10 mouse cellular contexts compared by ENCODE assay signal in genomic region chr10:45485761-45486602, GRCm38 (mm10). TPM values are rescaled to one million over a fixed set of nuclear protein-coding genes. Genes with fewer than 3 reads are reported as not detected.
DNase-seq lines count a peak whose midpoint lies in the region; ATAC-seq and TF ChIP-seq lines count a peak whose summit lies in the region.
"Had no signal": no experiment of that assay in that cellular context is flagged by ENCODE, and none has a peak within 500 bp of the region (broad histone marks: within the 10 kb centered on the region; RNA-seq: fewer than 3 reads in every experiment).

TSS of gene Lin28b (minus strand) at chr10:45486395.

- H3K4me3 ChIP-seq in heart, adult 2 months, result peak within 1 kb of the TSS; percentile 57
- H3K4me3 ChIP-seq in intestine, embryonic 15.5 days (replicated peaks), result peak within 1 kb of the TSS; percentile 61
- peak within 1 kb of the TSS; percentile 70 for H3K4me3 ChIP-seq in limb, embryonic 13.5 days
- H3K4me3 ChIP-seq in midbrain, postnatal 0 days (ENCODE audit: low read depth, low read length), result peak within 1 kb of the TSS; percentile 72
- H3K4me3 ChIP-seq: myocyte had no signal

- H3K9ac ChIP-seq in heart, adult 2 months (ENCODE audit: low read depth, low read length), result peak within 1 kb of the TSS; percentile 49
- peak within 1 kb of the TSS; percentile 36 for H3K9ac ChIP-seq in intestine, embryonic 15.5 days
- H3K9ac ChIP-seq in limb, embryonic 13.5 days, result peak within 1 kb of the TSS; percentile 59
- H3K9ac ChIP-seq in midbrain, postnatal 0 days (replicated peaks; ENCODE audit: low read length, poor library complexity, severe bottlenecking), result peak within 1 kb of the TSS; percentile 74

- H3K27ac ChIP-seq in heart, adult 2 months, result no peak within 1 kb of the TSS
- no peak within 1 kb of the TSS for H3K27ac ChIP-seq in intestine, embryonic 15.5 days
- no peak within 1 kb of the TSS for H3K27ac ChIP-seq in limb, embryonic 13.5 days
- H3K27ac ChIP-seq in midbrain, postnatal 0 days (ENCODE audit: low read depth, low read length), result peak within 1 kb of the TSS; percentile 85

- no peaks in the 10 kb centered on the region for H3K36me3 ChIP-seq in heart, adult 2 months (ENCODE audit: control insufficient read depth, insufficient read depth, low read length)
- H3K36me3 ChIP-seq in intestine, embryonic 15.5 days, result no peaks in the 10 kb centered on the region
- no peaks in the 10 kb centered on the region for H3K36me3 ChIP-seq in limb, embryonic 13.5 days
- H3K36me3 ChIP-seq in midbrain, postnatal 0 days (ENCODE audit: insufficient read depth, low read length), result no peaks in the 10 kb centered on the region

- H3K4me2 ChIP-seq in intestine, embryonic 15.5 days (replicated peaks), result peak within 1 kb of the TSS; percentile 99
- peak within 1 kb of the TSS; percentile 98 for H3K4me2 ChIP-seq in limb, embryonic 13.5 days (replicated peaks)
- peak within 1 kb of the TSS; percentile 70 for H3K4me2 ChIP-seq in midbrain, postnatal 0 days (ENCODE audit: low read depth, low read length, poor library complexity, severe bottlenecking)

- peaks cover 15% of the 10 kb centered on the region for H3K27me3 ChIP-seq in heart, adult 2 months (ENCODE audit: control insufficient read depth, insufficient read depth, low read length)
- H3K27me3 ChIP-seq in intestine, embryonic 15.5 days (replicated peaks), result peaks cover 31% of the 10 kb centered on the region
- H3K27me3 ChIP-seq in limb, embryonic 13.5 days, result peaks cover 34% of the 10 kb centered on the region
- no peaks in the 10 kb centered on the region for H3K27me3 ChIP-seq in midbrain, postnatal 0 days (ENCODE audit: insufficient read depth, low read length)

- H3K79me2 ChIP-seq in heart, adult 2 months (replicated peaks; ENCODE audit: control insufficient read depth, insufficient read depth, low read length), result no peaks in the 10 kb centered on the region

- TF ChIP-seq POLR2A in heart, adult 2 months (IDR thresholded peaks at IDR 0.05; ENCODE audit: insufficient read depth, low read depth, low read length), result no peak

- DNase-seq in heart, adult 2 months, result peak; percentile 25 to 37
- no peak for DNase-seq in heart, adult 9 months (ENCODE audit: low spot score in 2 of 2)
- DNase-seq in cerebellum, adult 8-10 months, result peak; percentile 20
- peak; percentile 86 for DNase-seq in midbrain, postnatal 0 days (ENCODE audit: low spot score)
- DNase-seq in testis, postnatal 14 days (ENCODE audit: low spot score), result peak; percentile 86

- intact Hi-C loops in heart, adult 2 months (cut with DNase I), result loop anchor here (5.0 kb wide), 1 partner anchor 104 kb away; no protein-coding TSS in a partner anchor

- 1% methylated on average over 126 of the region's 139 CpGs for WGBS in heart, adult 2 months
- under 1% methylated on average over 92 of the region's 139 CpGs for WGBS in intestine, embryonic 15.5 days
- WGBS in limb, embryonic 13.5 days, result under 1% methylated on average over 118 of the region's 139 CpGs
- under 1% methylated on average over 55 of the region's 139 CpGs for WGBS in midbrain, postnatal 0 days

- H3K4me1 ChIP-seq in heart, adult 2 months (ENCODE audit: control insufficient read depth, insufficient read depth, low read length), result no peaks in the 10 kb centered on the region
- peaks cover 5% of the 10 kb centered on the region for H3K4me1 ChIP-seq in intestine, embryonic 15.5 days (replicated peaks)
- H3K4me1 ChIP-seq in limb, embryonic 13.5 days, result peaks cover 4% of the 10 kb centered on the region; the same call in 1 of the 2 replicates
- no peaks in the 10 kb centered on the region for H3K4me1 ChIP-seq in midbrain, postnatal 0 days (ENCODE audit: insufficient read depth, low read length)

- H3K9me3 ChIP-seq in intestine, embryonic 15.5 days, result no peaks in the 10 kb centered on the region
- no peaks in the 10 kb centered on the region for H3K9me3 ChIP-seq in limb, embryonic 13.5 days
- H3K9me3 ChIP-seq in midbrain, postnatal 0 days (ENCODE audit: low read length), result no peaks in the 10 kb centered on the region

- TF ChIP-seq EP300 in heart, adult 2 months (IDR thresholded peaks at IDR 0.05; ENCODE audit: insufficient read depth, low read depth, low read length), result no peak

- no peak for TF ChIP-seq CTCF in heart, adult 2 months (IDR thresholded peaks at IDR 0.05)
- TF ChIP-seq CTCF in midbrain, postnatal 0 days (IDR thresholded peaks at IDR 0.05), result no peak

- peak; percentile 93 for ATAC-seq in frontal cortex, adult (ENCODE audit: low TSS enrichment)
- ATAC-seq in intestine, embryonic 15.5 days, result peak; percentile 96
- peak; percentile 87 for ATAC-seq in limb, embryonic 13.5 days (ENCODE audit: low FRiP score, low read depth)
- ATAC-seq in midbrain, postnatal 0 days (ENCODE audit: low FRiP score), result peak; percentile 95

RNA-seq across cellular contexts. Expression of gene Lin28b, which starts in this region (rescaled TPM):
- total RNA-seq in heart, adult 2 months (2021), result under 1 TPM in 1 of 2 experiments, not detected in 1; 0.16 TPM
- polyA plus RNA-seq in heart, adult 2 months (2012; rRNA removed), result 0.06 and 0.09 TPM in 2 replicates
- polyA plus RNA-seq in intestine, embryonic 15.5 days (2015; fragmentation: Nextera tagmentation; extraction: Ambion mirVana), result 0.92 and 1.2 TPM in 2 replicates
- polyA plus RNA-seq in limb, embryonic 13.5 days (2015; fragmentation: Nextera tagmentation; extraction: Ambion mirVana), result 3.7 and 5.5 TPM in 2 replicates
- 9.0 and 14.6 TPM in 2 replicates for total RNA-seq in midbrain, postnatal 0 days (2014; rRNA removed)
- polyA plus RNA-seq in midbrain, postnatal 0 days (2015; fragmentation: Nextera tagmentation; extraction: Ambion mirVana), result 3.7 and 4.4 TPM in 2 replicates
- total RNA-seq: MEL had no signal

Comparison
In these comparisons a context has a peak if more than half of its experiments do, and no peak if none do; other contexts are left out.
1. Peak in DNase-seq, H3K4me3 ChIP-seq and H3K9ac ChIP-seq in heart, adult 2 months; RNA of the gene not detected or under 1 TPM.
2. DNase-seq: peak in cerebellum, adult 8-10 months (single experiment), midbrain, postnatal 0 days (single experiment) and testis, postnatal 14 days (single experiment); none in heart, adult 9 months (0 of 2).
3. Peak in every context shown above with its lines, with median percentiles within 50 percentile points of each other: H3K4me3 ChIP-seq, H3K9ac ChIP-seq, ATAC-seq and H3K4me2 ChIP-seq.